Mouse (Mus musculus) liver, embryonic 11.5 days (tissue): ENCODE data around the gene Atp5g3. TPM values are rescaled to one million over a fixed set of nuclear protein-coding genes. Genes with fewer than 3 reads are reported as not detected.

Source experiments
- ATAC-seq: fragments of 200-750 bp; cut with Nextera tagmentation; replicated peaks from 2 replicates; pipeline ENCODE4 v1.8.0; 2017; ENCODE audit warnings: moderate number of reproducible peaks, mild to moderate bottlenecking, moderate TSS enrichment, moderate library complexity; ENCODE audit not compliant: low FRiP score
- DNase-seq: peaks from one replicate; pipeline ENCODE4 v3.0.0-alpha.2; 2017; ENCODE audit warnings: low spot score
- H3K27ac ChIP-seq: fragments of 300-500 bp; sonication (generic); 2 replicates; pipeline ENCODE4 v1.5.1; 2014; ENCODE audit warnings: mild to moderate bottlenecking, low read depth, low read length, control low read depth
- H3K27me3 ChIP-seq: fragments of 300-500 bp; sonication (generic); replicated peaks from 2 replicates; pipeline ENCODE4 v1.6.1; 2014; ENCODE audit warnings: low read length, mixed read lengths; ENCODE audit not compliant: control insufficient read depth, insufficient read depth
- H3K36me3 ChIP-seq: fragments of 300-500 bp; sonication (generic); 2 replicates; pipeline ENCODE4 v1.6.1; 2014; ENCODE audit warnings: mild to moderate bottlenecking, low read length, moderate library complexity, mixed read lengths; ENCODE audit not compliant: control insufficient read depth, insufficient read depth
- H3K4me1 ChIP-seq: fragments of 300-500 bp; sonication (generic); replicated peaks from 2 replicates; pipeline ENCODE4 v1.6.1; 2014; ENCODE audit warnings: low read length, mixed read lengths; ENCODE audit not compliant: control insufficient read depth, insufficient read depth
- H3K4me2 ChIP-seq: fragments of 300-500 bp; sonication (generic); 2 replicates; pipeline ENCODE4 v1.6.1; 2014; ENCODE audit warnings: mild to moderate bottlenecking, control low read depth, moderate library complexity
- H3K4me3 ChIP-seq: fragments of 300-500 bp; sonication (generic); 2 replicates; pipeline ENCODE4 v1.5.1; 2014; ENCODE audit warnings: low read depth, low read length, control low read depth
- H3K9ac ChIP-seq: fragments of 300-500 bp; sonication (generic); 2 replicates; pipeline ENCODE4 v1.6.1; 2014; ENCODE audit warnings: low read depth, low read length, control low read depth
- H3K9me3 ChIP-seq: fragments of 300-500 bp; sonication (generic); 2 replicates; pipeline ENCODE4 v1.6.1; 2016; ENCODE audit warnings: low read length, inconsistent platforms, mixed read lengths; ENCODE audit not compliant: control insufficient read depth
- WGBS: fragments of 180-500 bp; shearing (Covaris S2); extraction: QIAGEN DNeasy Blood & Tissue Kit; methylation state at CpG from one replicate; pipeline ENCODE4 v1.1.7; 2014; 5-methylcytosine and 5-hydroxymethylcytosine counted together
- polyA plus RNA-seq: library from polyadenylated mRNA; unstranded; fragments of >200 nt; fragmentation: Nextera tagmentation; extraction: Ambion mirVana; gene quantifications from 2 replicates; pipeline ENCODE4 v1.2.1, GENCODE M21; 2014

The Atp5g3 gene
- polyA plus RNA-seq, 1 experiment from 2014 or later, result 1,057 TPM

- ATAC-seq, result no peak
- no peak overlapping the region for H3K4me2 ChIP-seq
- no peaks in the 10 kb centered on the region for H3K9me3 ChIP-seq
- no peaks in the 10 kb centered on the region for H3K36me3 ChIP-seq
- no peaks in the 10 kb centered on the region for H3K4me1 ChIP-seq
- H3K4me3 ChIP-seq, result no peak overlapping the region
- no peak overlapping the region for H3K9ac ChIP-seq
- H3K27me3 ChIP-seq, result no peaks in the 10 kb centered on the region
- H3K27ac ChIP-seq, result no peak overlapping the region
- 81% methylated on average over 2 of the region's 2 CpGs for WGBS
- no peak for DNase-seq
Measured at GRCm38 (mm10) chr2:73938896-73939295, 27.8 kb upstream of the Atp5g3 start.

GRCm38 (mm10) chr2:73932676-73933313 lies 21.7 kb upstream of the Atp5g3 start:
- H3K4me1 ChIP-seq, result no peaks in the 10 kb centered on the region
- H3K27ac ChIP-seq, result no peak overlapping the region
- WGBS, result 77% methylated on average over 8 of the region's 8 CpGs
- no peak overlapping the region for H3K4me2 ChIP-seq
- no peaks in the 10 kb centered on the region for H3K36me3 ChIP-seq
- H3K9me3 ChIP-seq, result no peaks in the 10 kb centered on the region
- DNase-seq (no peak), ATAC-seq (no peak)
- H3K27me3 ChIP-seq, result no peaks in the 10 kb centered on the region
- H3K9ac ChIP-seq, result no peak overlapping the region
- H3K4me3 ChIP-seq, result no peak overlapping the region

GRCm38 (mm10) chr2:73927711-73928110 lies 16.6 kb upstream of the Atp5g3 start:
- Histone ChIP-seq H3K9me3 (no peaks in the 10 kb centered on the region), H3K27ac (no peak overlapping the region), H3K4me3 (no peak overlapping the region), H3K36me3 (no peaks in the 10 kb centered on the region), H3K4me1 (no peaks in the 10 kb centered on the region), H3K27me3 (no peaks in the 10 kb centered on the region), H3K4me2 (no peak overlapping the region), H3K9ac (no peak overlapping the region)
- DNase-seq (no peak), ATAC-seq (no peak)

GRCm38 (mm10) chr2:73925539-73925938 lies 14.4 kb upstream of the Atp5g3 start:
- H3K9me3 ChIP-seq, result no peaks in the 10 kb centered on the region
- 66% methylated on average over 3 of the region's 3 CpGs for WGBS
- H3K27me3 ChIP-seq, result no peaks in the 10 kb centered on the region
- no peak overlapping the region for H3K27ac ChIP-seq
- no peak overlapping the region for H3K4me2 ChIP-seq
- no peak for DNase-seq
- no peaks in the 10 kb centered on the region for H3K4me1 ChIP-seq
- H3K36me3 ChIP-seq, result no peaks in the 10 kb centered on the region
- ATAC-seq, result no peak
- no peak overlapping the region for H3K4me3 ChIP-seq
- no peak overlapping the region for H3K9ac ChIP-seq

- no peak overlapping the region for H3K4me2 ChIP-seq
- H3K27ac ChIP-seq, result no peak overlapping the region
- no peak for DNase-seq
- ATAC-seq, result no peak
- no peaks in the 10 kb centered on the region for H3K36me3 ChIP-seq
- H3K4me3 ChIP-seq, result no peak overlapping the region
- no peak overlapping the region for H3K9ac ChIP-seq
- WGBS, result 34% methylated on average over 5 of the region's 5 CpGs
- no peaks in the 10 kb centered on the region for H3K9me3 ChIP-seq
- no peaks in the 10 kb centered on the region for H3K4me1 ChIP-seq
- no peaks in the 10 kb centered on the region for H3K27me3 ChIP-seq
Measured at GRCm38 (mm10) chr2:73925089-73925488, 14.0 kb upstream of the Atp5g3 start.

GRCm38 (mm10) chr2:73919642-73920041 lies 8.5 kb upstream of the Atp5g3 start:
- Histone ChIP-seq H3K36me3 (no peaks in the 10 kb centered on the region), H3K9ac (no peak overlapping the region), H3K4me2 (no peak overlapping the region), H3K27ac (no peak overlapping the region), H3K4me1 (no peaks in the 10 kb centered on the region), H3K27me3 (peaks cover 4% of the 10 kb centered on the region; the same call in 1 of the 2 replicates), H3K9me3 (no peaks in the 10 kb centered on the region), H3K4me3 (no peak overlapping the region)
- DNase-seq (no peak), ATAC-seq (no peak)
- 67% methylated on average over 7 of the region's 7 CpGs for WGBS

- peak overlapping the region; percentile 95; the same call in 1 of the 2 replicates for H3K4me3 ChIP-seq
- DNase-seq, result no peak
- no peak for ATAC-seq
- H3K4me1 ChIP-seq, result peaks cover 8% of the 10 kb centered on the region
- peak overlapping the region; percentile 92; the same call in 1 of the 2 replicates for H3K27ac ChIP-seq
- H3K9me3 ChIP-seq, result no peaks in the 10 kb centered on the region
- no peak overlapping the region for H3K9ac ChIP-seq
- no peaks in the 10 kb centered on the region for H3K27me3 ChIP-seq
- peaks cover 18% of the 10 kb centered on the region for H3K36me3 ChIP-seq
- H3K4me2 ChIP-seq, result peak overlapping the region; percentile 93
- 47% methylated on average over 3 of the region's 3 CpGs for WGBS
Measured at GRCm38 (mm10) chr2:73912264-73912663, 1.1 kb upstream of the Atp5g3 start.

GRCm38 (mm10) chr2:73910571-73911174 lies 453 bp downstream of the Atp5g3 start:
- under 1% methylated on average over 45 of the region's 50 CpGs for WGBS
- Histone ChIP-seq H3K4me1 (peaks cover 8% of the 10 kb centered on the region), H3K27ac (peak overlapping the region; percentile 92), H3K9me3 (no peaks in the 10 kb centered on the region), H3K36me3 (peaks cover 25% of the 10 kb centered on the region), H3K4me2 (peak overlapping the region; percentile 93), H3K9ac (peak overlapping the region; percentile 99), H3K27me3 (no peaks in the 10 kb centered on the region), H3K4me3 (peak overlapping the region; percentile 95)
- ATAC-seq, result peak; percentile 50
- DNase-seq, result peak; percentile 62

- Histone ChIP-seq H3K27me3 (no peaks in the 10 kb centered on the region), H3K4me2 (peak overlapping the region; percentile 19; the same call in 1 of the 2 replicates), H3K4me1 (peaks cover 8% of the 10 kb centered on the region), H3K36me3 (peaks cover 25% of the 10 kb centered on the region), H3K9me3 (no peaks in the 10 kb centered on the region), H3K4me3 (no peak overlapping the region), H3K27ac (no peak overlapping the region), H3K9ac (no peak overlapping the region)
- DNase-seq (no peak), ATAC-seq (no peak)
- WGBS, result 83% methylated on average over 2 of the region's 2 CpGs
Measured at GRCm38 (mm10) chr2:73909116-73909515, 2.0 kb downstream of the Atp5g3 start.
